Mouse (Mus musculus): ENCODE measurements at regions not wholly inside any gene's neighbourhood (a gene's known extent, or its start where the extent isn't known, plus 50 kb on each side); places are given as distances from the start of the nearest gene placed in this dataset.
"Not testable (repeated sequence)": the region's sequence is repeated elsewhere in the genome, so short reads cannot be mapped to it uniquely, and the experiment has no call there.

DNA sequence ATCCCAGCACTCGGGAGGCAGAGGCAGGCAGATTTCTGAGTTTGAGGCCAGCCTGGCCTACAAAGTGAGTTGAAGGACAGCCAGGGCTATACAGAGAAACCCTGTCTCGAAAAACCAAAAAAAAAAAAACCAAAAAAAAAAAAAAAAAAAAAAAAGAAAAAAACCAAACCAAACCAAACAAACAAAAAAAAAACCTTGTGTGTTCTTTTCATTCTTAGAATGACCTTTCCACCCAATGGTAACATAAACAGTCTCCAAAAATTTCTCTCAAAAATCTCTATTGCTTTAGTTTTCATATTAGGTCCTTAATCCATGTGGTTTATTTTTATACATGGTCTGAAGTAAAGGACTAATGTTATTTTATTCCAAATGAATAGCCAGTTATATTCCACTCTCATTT is 137.5 kb downstream of the Pmp22 start:
- H3K27ac ChIP-seq (ENCODE audit: insufficient read depth, low read depth, low read length, poor library complexity, severe bottlenecking); H3K4me3 ChIP-seq (ENCODE audit: insufficient read depth in 1 of 2, low read depth in 1 of 2, low read length in 2 of 2, poor library complexity in 1 of 2, severe bottlenecking in 1 of 2); H3K9ac ChIP-seq (ENCODE audit: insufficient read depth, low read depth, low read length, poor library complexity, severe bottlenecking); in situ Hi-C loops (cut with MboI; ENCODE audit: low sequenced_read_pairs in 2 of 2, unreplicated experiment in 2 of 2); DNase-seq (ENCODE audit: low read depth, low spot score); H3K9me3 ChIP-seq (ENCODE audit: control insufficient read depth, insufficient read depth, low read depth, low read length); H3K36me3 ChIP-seq (ENCODE audit: control insufficient read depth, insufficient read depth, low read length, poor library complexity, severe bottlenecking): not testable (repeated sequence)
- peaks cover 18 to 26% of the 10 kb centered on the region in 2 experiments for H3K4me1 ChIP-seq (ENCODE audit: control insufficient read depth in 2 of 2, insufficient read depth in 2 of 2, low read length in 2 of 2, poor library complexity in 1 of 2)
- TF ChIP-seq ZNF384 (IDR thresholded peaks at IDR 0.05; ENCODE audit: low read depth, low read length) = peak; percentile 60; the same call in 1 of the 2 replicates

DNA sequence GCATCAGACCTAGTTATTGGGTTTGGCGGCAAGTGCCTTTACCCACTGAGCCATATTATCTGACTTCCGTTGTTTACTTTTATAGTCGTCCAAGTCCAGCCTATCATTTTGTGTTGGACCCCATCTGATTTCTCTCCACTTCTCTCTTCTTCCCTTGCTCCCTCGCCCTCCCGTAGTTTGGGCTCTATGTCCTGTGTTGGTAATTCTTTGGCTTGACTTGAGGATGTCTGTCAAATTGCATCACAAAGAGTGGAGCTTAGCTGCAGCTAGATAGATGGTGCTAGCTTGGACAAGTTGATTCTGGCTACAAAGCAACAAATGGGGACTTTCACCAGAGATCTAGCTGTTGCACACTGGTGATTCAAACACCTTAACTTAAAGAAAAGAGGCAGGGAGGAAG is 147.9 kb downstream of the Pmp22 start:
- TF ChIP-seq ZC3H11A (IDR thresholded peaks at IDR 0.05; ENCODE audit: borderline replicate concordance, low read depth, low read length) (no peak), ZNF384 (IDR thresholded peaks at IDR 0.05; ENCODE audit: low read depth, low read length) (no peak), MAFK (IDR thresholded peaks at IDR 0.05; ENCODE audit: insufficient read depth, low read depth, low read length) (no peak), CHD2 (IDR thresholded peaks at IDR 0.05; ENCODE audit: low read depth, low read length) (no peak), HCFC1 (IDR thresholded peaks at IDR 0.05; ENCODE audit: borderline replicate concordance, insufficient read depth, low read length) (no peak)
- no peak overlapping the region for H3K27ac ChIP-seq (ENCODE audit: insufficient read depth, low read depth, low read length, poor library complexity, severe bottlenecking)
- in situ Hi-C loops (cut with MboI; ENCODE audit: low sequenced_read_pairs in 2 of 2, unreplicated experiment in 2 of 2) = no loop called here

DNA sequence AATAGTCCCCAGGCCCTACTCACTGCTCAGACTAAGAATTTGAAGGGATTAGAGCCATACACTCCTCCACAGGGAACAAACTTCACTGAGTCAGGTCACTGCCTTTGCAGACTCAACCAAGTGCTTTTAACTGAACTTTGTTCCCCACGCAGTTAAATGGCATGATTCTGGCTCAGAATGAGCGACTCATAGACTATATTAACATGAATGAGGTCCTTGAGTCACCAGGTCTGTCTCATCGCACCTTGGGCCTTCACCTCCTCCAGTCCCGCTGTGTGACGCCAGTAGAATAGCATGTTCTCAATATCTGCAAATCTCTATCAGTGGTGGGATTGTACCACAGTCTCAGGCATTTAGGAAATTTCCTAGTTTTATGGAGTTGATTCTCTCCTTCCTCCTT is 153.1 kb downstream of the Pmp22 start:
- no peak for DNase-seq (ENCODE audit: low read depth, low spot score)
- no peak for TF ChIP-seq HCFC1 (IDR thresholded peaks at IDR 0.05; ENCODE audit: borderline replicate concordance, insufficient read depth, low read length)
- no peak for TF ChIP-seq ZC3H11A (IDR thresholded peaks at IDR 0.05; ENCODE audit: borderline replicate concordance, low read depth, low read length)
- no peak for TF ChIP-seq MAFK (IDR thresholded peaks at IDR 0.05; ENCODE audit: insufficient read depth, low read depth, low read length)
- TF ChIP-seq ZNF384 (IDR thresholded peaks at IDR 0.05; ENCODE audit: low read depth, low read length) = no peak
- TF ChIP-seq CHD2 (IDR thresholded peaks at IDR 0.05; ENCODE audit: low read depth, low read length) = no peak
- H3K9ac ChIP-seq (ENCODE audit: insufficient read depth, low read depth, low read length, poor library complexity, severe bottlenecking) = no peak overlapping the region
- no peak overlapping the region for H3K27ac ChIP-seq (ENCODE audit: insufficient read depth, low read depth, low read length, poor library complexity, severe bottlenecking)
- peaks cover 3 to 6% of the 10 kb centered on the region in 2 experiments; a peak in 3 of 4 replicates for H3K4me1 ChIP-seq (ENCODE audit: control insufficient read depth in 2 of 2, insufficient read depth in 2 of 2, low read length in 2 of 2, poor library complexity in 1 of 2)
- in situ Hi-C loops (cut with MboI; ENCODE audit: low sequenced_read_pairs in 2 of 2, unreplicated experiment in 2 of 2) = no loop called here
- no peaks in the 10 kb centered on the region for H3K9me3 ChIP-seq (ENCODE audit: control insufficient read depth, insufficient read depth, low read depth, low read length)
- no peaks in the 10 kb centered on the region for H3K36me3 ChIP-seq (ENCODE audit: control insufficient read depth, insufficient read depth, low read length, poor library complexity, severe bottlenecking)
- H3K4me3 ChIP-seq (ENCODE audit: insufficient read depth in 1 of 2, low read depth in 1 of 2, low read length in 2 of 2, poor library complexity in 1 of 2, severe bottlenecking in 1 of 2) = no peak overlapping the region

More for the DNA sequence above, 147.9 kb downstream of the Pmp22 start:
- Histone ChIP-seq H3K4me1 (ENCODE audit: control insufficient read depth in 2 of 2, insufficient read depth in 2 of 2, low read length in 2 of 2, poor library complexity in 1 of 2) (peaks cover 6 to 8% of the 10 kb centered on the region in 2 experiments; a peak in 3 of 4 replicates), H3K36me3 (ENCODE audit: control insufficient read depth, insufficient read depth, low read length, poor library complexity, severe bottlenecking) (no peaks in the 10 kb centered on the region), H3K4me3 (ENCODE audit: insufficient read depth in 1 of 2, low read depth in 1 of 2, low read length in 2 of 2, poor library complexity in 1 of 2, severe bottlenecking in 1 of 2) (no peak overlapping the region), H3K9ac (ENCODE audit: insufficient read depth, low read depth, low read length, poor library complexity, severe bottlenecking) (no peak overlapping the region), H3K9me3 (ENCODE audit: control insufficient read depth, insufficient read depth, low read depth, low read length) (no peaks in the 10 kb centered on the region)
- no peak for DNase-seq (ENCODE audit: low read depth, low spot score)

DNA sequence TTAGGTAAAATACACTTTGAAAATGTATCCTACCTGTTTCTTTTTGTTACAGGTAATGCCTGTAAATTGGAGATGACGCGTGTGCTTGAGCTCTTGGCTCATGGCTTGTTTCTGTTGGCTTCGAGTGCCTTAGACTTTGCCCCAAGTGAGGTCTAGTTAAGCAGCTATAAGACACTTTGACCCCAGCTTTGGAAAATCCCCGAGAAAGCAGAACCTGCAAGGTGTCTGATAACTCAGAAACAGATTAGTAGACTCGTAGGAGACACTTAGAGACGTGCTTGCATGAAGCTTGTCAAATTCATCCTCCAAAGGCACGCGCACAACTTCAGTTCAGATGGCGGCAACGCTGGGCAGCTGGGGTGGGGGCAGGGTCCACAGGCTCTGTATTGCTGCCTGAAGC is 153.8 kb downstream of the Pmp22 start:
- no peak for TF ChIP-seq CHD2 (IDR thresholded peaks at IDR 0.05; ENCODE audit: low read depth, low read length)
- no peak for TF ChIP-seq ZNF384 (IDR thresholded peaks at IDR 0.05; ENCODE audit: low read depth, low read length)
- TF ChIP-seq HCFC1 (IDR thresholded peaks at IDR 0.05; ENCODE audit: borderline replicate concordance, insufficient read depth, low read length) = no peak
- no peak for TF ChIP-seq MAFK (IDR thresholded peaks at IDR 0.05; ENCODE audit: insufficient read depth, low read depth, low read length)
- no peak for TF ChIP-seq ZC3H11A (IDR thresholded peaks at IDR 0.05; ENCODE audit: borderline replicate concordance, low read depth, low read length)
- no peaks in the 10 kb centered on the region for H3K36me3 ChIP-seq (ENCODE audit: control insufficient read depth, insufficient read depth, low read length, poor library complexity, severe bottlenecking)
- no peak overlapping the region for H3K9ac ChIP-seq (ENCODE audit: insufficient read depth, low read depth, low read length, poor library complexity, severe bottlenecking)
- DNase-seq (ENCODE audit: low read depth, low spot score) = no peak
- no peak overlapping the region for H3K27ac ChIP-seq (ENCODE audit: insufficient read depth, low read depth, low read length, poor library complexity, severe bottlenecking)
- no peak overlapping the region for H3K4me3 ChIP-seq (ENCODE audit: insufficient read depth in 1 of 2, low read depth in 1 of 2, low read length in 2 of 2, poor library complexity in 1 of 2, severe bottlenecking in 1 of 2)
- H3K4me1 ChIP-seq (ENCODE audit: control insufficient read depth in 2 of 2, insufficient read depth in 2 of 2, low read length in 2 of 2, poor library complexity in 1 of 2) = peaks cover 3% of the 10 kb centered on the region in 2 experiments; a peak in 2 of 4 replicates
- in situ Hi-C loops (cut with MboI; ENCODE audit: low sequenced_read_pairs in 2 of 2, unreplicated experiment in 2 of 2) = no loop called here
- H3K9me3 ChIP-seq (ENCODE audit: control insufficient read depth, insufficient read depth, low read depth, low read length) = no peaks in the 10 kb centered on the region

DNA sequence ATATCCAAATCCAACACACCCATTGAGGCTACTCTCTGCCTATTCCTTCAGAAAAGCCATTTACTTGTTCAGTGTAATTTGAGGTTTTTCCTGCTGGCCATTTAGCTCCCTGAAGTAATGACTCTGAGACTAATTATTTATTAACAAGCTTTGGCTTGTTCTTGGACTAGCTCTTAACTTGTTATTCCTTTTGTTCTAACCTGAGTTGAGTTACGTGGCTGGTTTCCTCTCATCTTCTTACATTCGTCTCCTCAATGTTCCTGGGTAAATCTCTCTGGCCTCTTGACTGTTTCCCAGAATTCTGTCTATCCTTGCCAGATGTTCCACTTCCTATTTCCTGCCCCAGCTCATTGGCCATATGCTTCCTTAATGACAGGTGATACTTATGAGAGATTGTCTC is 157.2 kb downstream of the Pmp22 start:
- TF ChIP-seq CHD2 (IDR thresholded peaks at IDR 0.05; ENCODE audit: low read depth, low read length) = no peak
- TF ChIP-seq ZNF384 (IDR thresholded peaks at IDR 0.05; ENCODE audit: low read depth, low read length) = no peak
- TF ChIP-seq ZC3H11A (IDR thresholded peaks at IDR 0.05; ENCODE audit: borderline replicate concordance, low read depth, low read length) = no peak
- no peak for TF ChIP-seq MAFK (IDR thresholded peaks at IDR 0.05; ENCODE audit: insufficient read depth, low read depth, low read length)
- no peak for TF ChIP-seq HCFC1 (IDR thresholded peaks at IDR 0.05; ENCODE audit: borderline replicate concordance, insufficient read depth, low read length)
- Histone ChIP-seq H3K9me3 (ENCODE audit: control insufficient read depth, insufficient read depth, low read depth, low read length) (no peaks in the 10 kb centered on the region), H3K27ac (ENCODE audit: insufficient read depth, low read depth, low read length, poor library complexity, severe bottlenecking) (no peak overlapping the region), H3K4me3 (ENCODE audit: insufficient read depth in 1 of 2, low read depth in 1 of 2, low read length in 2 of 2, poor library complexity in 1 of 2, severe bottlenecking in 1 of 2) (no peak overlapping the region), H3K4me1 (ENCODE audit: control insufficient read depth in 2 of 2, insufficient read depth in 2 of 2, low read length in 2 of 2, poor library complexity in 1 of 2) (peaks cover 3% of the 10 kb centered on the region in 2 experiments; a peak in 2 of 4 replicates), H3K36me3 (ENCODE audit: control insufficient read depth, insufficient read depth, low read length, poor library complexity, severe bottlenecking) (no peaks in the 10 kb centered on the region), H3K9ac (ENCODE audit: insufficient read depth, low read depth, low read length, poor library complexity, severe bottlenecking) (no peak overlapping the region)
- no peak for DNase-seq (ENCODE audit: low read depth, low spot score)
- in situ Hi-C loops (cut with MboI; ENCODE audit: low sequenced_read_pairs in 2 of 2, unreplicated experiment in 2 of 2) = no loop called here

Data from ES-E14 (cell line).